Mouse (Mus musculus): ENCODE measurements around the gene Olfr1496. TPM values are rescaled to one million over a fixed set of nuclear protein-coding genes. Genes with fewer than 3 reads are reported as not detected.
A peak's percentile ranks its signal among the peaks of the same experiment; 100 is the strongest.

Gene Olfr1496
- total and polyA plus RNA-seq, 3 experiments: not detected

DNA sequence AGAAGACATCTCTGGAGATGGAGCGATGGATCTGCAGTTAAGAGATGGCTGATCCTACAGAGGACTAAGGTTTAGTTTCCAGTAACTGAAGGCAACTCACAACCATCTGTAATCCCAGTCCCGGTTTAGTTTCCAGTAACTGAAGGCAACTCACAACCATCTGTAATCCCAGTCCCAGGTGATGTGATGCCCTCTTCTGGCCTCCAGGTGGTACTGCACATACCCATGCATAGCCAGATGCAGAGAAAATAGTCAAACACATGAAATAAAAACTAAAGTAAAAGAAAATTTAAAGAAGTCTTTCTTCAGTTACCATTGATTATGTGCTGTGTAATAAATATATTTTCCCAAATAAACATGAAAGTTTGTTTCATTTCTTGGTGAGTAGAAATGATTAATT lies 35.1 kb downstream of the Olfr1496 start:
- dilution Hi-C loops (cut with MboI; ENCODE audit: extremely low pct_ligation_motif_present, extremely low pct_unique_long_range_greater_than_20kb, low sequenced_read_pairs): no loop called here

DNA sequence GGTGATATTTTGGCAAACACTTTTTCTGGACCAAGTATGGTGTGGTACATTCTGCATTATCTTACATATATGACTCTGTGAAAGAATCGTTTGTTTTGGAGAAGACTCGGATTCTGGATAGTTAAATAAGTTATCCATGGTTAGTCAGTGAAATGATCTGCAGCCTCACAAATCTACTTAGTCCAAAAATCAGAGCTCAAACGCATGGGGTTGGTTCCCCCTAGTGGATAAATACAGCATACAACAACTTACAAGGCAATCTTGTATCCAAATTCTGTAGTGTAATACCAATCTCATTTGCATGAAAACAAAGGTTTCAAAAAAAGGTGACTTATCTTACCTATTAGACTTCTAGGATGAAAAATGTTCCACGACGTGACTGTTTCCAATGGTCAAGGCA lies 41.1 kb downstream of the Olfr1496 start:
- H3K4me2 ChIP-seq (ENCODE audit: insufficient read depth, low read depth, poor library complexity, severe bottlenecking): no peak overlapping the region
- no peak overlapping the region for H3K4me3 ChIP-seq (replicated peaks in 1 of 3; ENCODE audit: low read depth in 2 of 3, low read length in 2 of 3, poor library complexity in 1 of 3)
- in situ Hi-C loops (cut with MboI; ENCODE audit: low pct_ligation_motif_present, low pct_unique_long_range_greater_than_20kb, low sequenced_read_pairs) (no loop called here), dilution Hi-C loops (cut with MboI; ENCODE audit: extremely low pct_ligation_motif_present, extremely low pct_unique_long_range_greater_than_20kb, low sequenced_read_pairs) (no loop called here)
- no peaks in the 10 kb centered on the region for H3K79me2 ChIP-seq (replicated peaks; ENCODE audit: control insufficient read depth, extremely low read depth, insufficient read depth, poor library complexity, severe bottlenecking)
- TF ChIP-seq SMC3 (IDR thresholded peaks at IDR 0.05; ENCODE audit: low read depth, low read length) (peak; percentile 22; the same call in 1 of the 2 replicates), CTCF (conservative IDR thresholded peaks at IDR 0.05 in 1 of 2, IDR thresholded peaks at IDR 0.05 in 1 of 2; ENCODE audit: low read depth in 2 of 2, low read length in 2 of 2) (peak; percentile 39 to 66; a peak in 3 of 4 replicates), UBTF (IDR thresholded peaks at IDR 0.05; ENCODE audit: low read depth, low read length) (no peak), POLR2AphosphoS2 (IDR thresholded peaks at IDR 0.05; ENCODE audit: low read depth, low read length) (no peak), RAD21 (IDR thresholded peaks at IDR 0.05; ENCODE audit: low read depth, low read length) (peak; percentile 76), CHD2 (IDR thresholded peaks at IDR 0.05; ENCODE audit: low read length) (no peak)
- no peak overlapping the region for H3K27ac ChIP-seq (ENCODE audit: insufficient read depth, low read depth)
- H3K4me1 ChIP-seq (ENCODE audit: control insufficient read depth in 1 of 2, insufficient read depth in 2 of 2): peaks cover 0 to 5% of the 10 kb centered on the region in 2 experiments; a peak in 1 of 4 replicates
- no peaks in the 10 kb centered on the region for H3K36me3 ChIP-seq (replicated peaks in 1 of 2; ENCODE audit: control insufficient read depth in 1 of 2, insufficient read depth in 1 of 2, low read length in 1 of 2)
- no peaks in the 10 kb centered on the region for H3K9me3 ChIP-seq (replicated peaks; ENCODE audit: low read length)
- H3K9ac ChIP-seq (ENCODE audit: insufficient read depth, low read depth): no peak overlapping the region
- H3K27me3 ChIP-seq (replicated peaks): no peaks in the 10 kb centered on the region
- peak; percentile 51 for DNase-seq (ENCODE audit: extremely low read depth)

More for the DNA sequence above, 35.1 kb downstream of the Olfr1496 start:
- H3K4me2 ChIP-seq (ENCODE audit: insufficient read depth, low read depth, poor library complexity, severe bottlenecking): no peak overlapping the region
- no peaks in the 10 kb centered on the region for H3K27me3 ChIP-seq (replicated peaks)
- H3K36me3 ChIP-seq (replicated peaks in 1 of 2; ENCODE audit: control insufficient read depth in 1 of 2, insufficient read depth in 1 of 2, low read length in 1 of 2): no peaks in the 10 kb centered on the region
- H3K27ac ChIP-seq (ENCODE audit: insufficient read depth, low read depth): no peak overlapping the region
- H3K9ac ChIP-seq (ENCODE audit: insufficient read depth, low read depth): no peak overlapping the region
- no peak for TF ChIP-seq GABPA (IDR thresholded peaks at IDR 0.05; ENCODE audit: insufficient replicate concordance, low read depth, low read length)
- no peak for TF ChIP-seq EP300 (IDR thresholded peaks at IDR 0.05; ENCODE audit: low read length)
- peak; percentile 60 for TF ChIP-seq SMC3 (IDR thresholded peaks at IDR 0.05; ENCODE audit: low read depth, low read length)
- peak; percentile 70 to 85 for TF ChIP-seq CTCF (conservative IDR thresholded peaks at IDR 0.05 in 1 of 2, IDR thresholded peaks at IDR 0.05 in 1 of 2; ENCODE audit: low read depth in 2 of 2, low read length in 2 of 2)
- no peak for TF ChIP-seq BHLHE40 (IDR thresholded peaks at IDR 0.05; ENCODE audit: low read depth, low read length)
- TF ChIP-seq ZC3H11A (IDR thresholded peaks at IDR 0.05; ENCODE audit: low read depth, low read length): no peak
- TF ChIP-seq RAD21 (IDR thresholded peaks at IDR 0.05; ENCODE audit: low read depth, low read length): peak; percentile 60
- no peak for TF ChIP-seq E2F4 (IDR thresholded peaks at IDR 0.05; ENCODE audit: insufficient replicate concordance, low read depth, low read length)
- peak; percentile 35 for DNase-seq (ENCODE audit: extremely low read depth)
- no peaks in the 10 kb centered on the region for H3K79me2 ChIP-seq (replicated peaks; ENCODE audit: control insufficient read depth, extremely low read depth, insufficient read depth, poor library complexity, severe bottlenecking)
- H3K9me3 ChIP-seq (replicated peaks; ENCODE audit: low read length): no peaks in the 10 kb centered on the region
- in situ Hi-C loops (cut with MboI; ENCODE audit: low pct_ligation_motif_present, low pct_unique_long_range_greater_than_20kb, low sequenced_read_pairs): no loop called here
- no peaks in the 10 kb centered on the region for H3K4me1 ChIP-seq (ENCODE audit: control insufficient read depth in 1 of 2, insufficient read depth in 2 of 2)
- no peak overlapping the region for H3K4me3 ChIP-seq (replicated peaks in 1 of 3; ENCODE audit: low read depth in 2 of 3, low read length in 2 of 3, poor library complexity in 1 of 3)

DNA sequence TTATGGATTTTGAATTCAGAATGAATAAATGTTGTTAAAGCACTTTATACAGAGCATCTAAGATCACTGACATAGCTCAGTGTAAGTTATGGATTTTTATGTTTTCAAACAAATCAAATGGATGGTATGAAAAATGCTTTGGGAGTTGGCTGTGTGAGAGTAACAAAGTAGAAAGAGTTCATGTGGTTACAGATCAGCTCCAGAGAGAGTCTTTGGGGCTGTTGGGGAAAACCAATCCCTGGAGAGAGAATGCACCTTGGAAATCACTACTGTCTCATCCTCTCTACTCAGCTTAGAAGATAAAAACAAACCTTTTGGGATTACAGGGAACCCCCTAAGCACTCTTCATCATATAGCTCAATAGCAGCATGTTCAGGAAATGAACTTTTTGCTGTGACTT lies 41.7 kb downstream of the Olfr1496 start, which contains the start of gene Olfr1499:
Gene Olfr1499 (minus strand): TSS at position 101 of the 400 bp plus-strand sequence.
- dilution Hi-C loops (cut with MboI; ENCODE audit: extremely low pct_ligation_motif_present, extremely low pct_unique_long_range_greater_than_20kb, low sequenced_read_pairs): no loop called here

More for the DNA sequence above, 41.7 kb downstream of the Olfr1496 start, which contains the start of gene Olfr1499:
- in situ Hi-C loops (cut with MboI; ENCODE audit: low pct_ligation_motif_present, low pct_unique_long_range_greater_than_20kb, low sequenced_read_pairs): no loop called here
- Histone ChIP-seq H3K9ac (ENCODE audit: insufficient read depth, low read depth) (no peak within 1 kb of the TSS), H3K36me3 (replicated peaks in 1 of 2; ENCODE audit: control insufficient read depth in 1 of 2, insufficient read depth in 1 of 2, low read length in 1 of 2) (no peaks in the 10 kb centered on the region), H3K27me3 (replicated peaks) (no peaks in the 10 kb centered on the region), H3K4me2 (ENCODE audit: insufficient read depth, low read depth, poor library complexity, severe bottlenecking) (no peak within 1 kb of the TSS), H3K4me3 (replicated peaks in 1 of 3; ENCODE audit: low read depth in 2 of 3, low read length in 2 of 3, poor library complexity in 1 of 3) (no peak within 1 kb of the TSS), H3K79me2 (replicated peaks; ENCODE audit: control insufficient read depth, extremely low read depth, insufficient read depth, poor library complexity, severe bottlenecking) (no peaks in the 10 kb centered on the region), H3K9me3 (replicated peaks; ENCODE audit: low read length) (no peaks in the 10 kb centered on the region), H3K27ac (ENCODE audit: insufficient read depth, low read depth) (no peak within 1 kb of the TSS), H3K4me1 (ENCODE audit: control insufficient read depth in 1 of 2, insufficient read depth in 2 of 2) (peaks cover 0 to 5% of the 10 kb centered on the region in 2 experiments; a peak in 1 of 4 replicates)
- TF ChIP-seq MXI1 (IDR thresholded peaks at IDR 0.05; ENCODE audit: low read depth, low read length): no peak
- DNase-seq (ENCODE audit: extremely low read depth): no peak

Data from CH12.LX (cell line).